Mouse (Mus musculus) MEL (cell line): ENCODE measurements around the gene Dcdc2a. TPM values are rescaled to one million over a fixed set of nuclear protein-coding genes. Genes with fewer than 3 reads are reported as not detected.

ENCODE experiments used
- DNase-seq: peaks from one replicate; pipeline ENCODE4 v3.0.0; 2011; ENCODE audit warnings: low read depth, low spot score
- H3K27ac ChIP-seq: 2 replicates; pipeline ENCODE4 v1.5.1; 2012; ENCODE audit warnings: low read depth, mild to moderate bottlenecking, control low read depth, low read length, moderate library complexity; ENCODE audit not compliant: control insufficient read depth
- H3K27me3 ChIP-seq, 2 experiments: fragments of 150-350 bp in 1 of 2; sonication (generic) in 1 of 2; 2 replicates each; pipeline ENCODE4 v1.6.1; 2012; ENCODE audit warnings: low read length in 2 of 2, mild to moderate bottlenecking in 2 of 2, improper control_type of control experiment in 1 of 2, moderate library complexity in 1 of 2; ENCODE audit not compliant: insufficient read depth in 2 of 2, control insufficient read depth in 1 of 2
- H3K36me3 ChIP-seq, 2 experiments: 2 replicates each; pipeline ENCODE4 v1.6.1; 2012 to 2014; ENCODE audit warnings: low read length in 2 of 2, improper control_type of control experiment in 1 of 2, inconsistent platforms in 1 of 2, mild to moderate bottlenecking in 1 of 2; ENCODE audit not compliant: insufficient read depth in 2 of 2, control insufficient read depth in 1 of 2
- H3K4me1 ChIP-seq, 2 experiments: fragments of 150-350 bp in 1 of 2; sonication (generic) in 1 of 2; 2 replicates each; pipeline ENCODE4 v1.6.1; 2012; ENCODE audit warnings: low read length in 2 of 2, improper control_type of control experiment in 1 of 2, mild to moderate bottlenecking in 1 of 2; ENCODE audit not compliant: insufficient read depth in 2 of 2, control insufficient read depth in 1 of 2
- H3K4me3 ChIP-seq, 2 experiments: fragments of 150-350 bp in 1 of 2; sonication (generic) in 1 of 2; 2 replicates each; pipeline ENCODE4 v1.5.1; 2012; ENCODE audit warnings: low read depth in 2 of 2, low read length in 2 of 2, mild to moderate bottlenecking in 2 of 2, moderate library complexity in 2 of 2, control low read depth in 1 of 2, improper control_type of control experiment in 1 of 2; ENCODE audit not compliant: control insufficient read depth in 1 of 2, insufficient read depth in 1 of 2
- H3K79me2 ChIP-seq: 2 replicates; pipeline ENCODE4 v1.6.1; 2012; ENCODE audit warnings: mild to moderate bottlenecking, low read length, moderate library complexity; ENCODE audit not compliant: control insufficient read depth, poor library complexity, insufficient read depth
- H3K9ac ChIP-seq: 2 replicates; pipeline ENCODE4 v1.6.1; 2012; ENCODE audit warnings: low read depth, mild to moderate bottlenecking, control low read depth, low read length, moderate library complexity; ENCODE audit not compliant: control insufficient read depth, poor library complexity, severe bottlenecking
- H3K9me3 ChIP-seq: fragments of 150-350 bp; sonication (generic); replicated peaks from 2 replicates; pipeline ENCODE4 v1.6.1; 2012; ENCODE audit warnings: mild to moderate bottlenecking, low read length, improper control_type of control experiment, moderate library complexity; ENCODE audit not compliant: insufficient read depth
- BHLHE40 ChIP-seq: IDR thresholded peaks from 2 replicates; pipeline ENCODE4 v1.6.1; 2012; ENCODE audit warnings: low read depth, mild to moderate bottlenecking, inconsistent platforms, low read length, improper control_type of control experiment, borderline replicate concordance
- CHD1 ChIP-seq: IDR thresholded peaks from 2 replicates; pipeline ENCODE4 v1.6.1; 2012; ENCODE audit warnings: low read depth, mild to moderate bottlenecking, inconsistent platforms, low read length, improper control_type of control experiment
- CHD2 ChIP-seq: IDR thresholded peaks from 2 replicates; pipeline ENCODE4 v1.6.1; 2011; ENCODE audit warnings: low read length, improper control_type of control experiment
- CTCF ChIP-seq, 3 experiments: IDR thresholded peaks in 2 of 3; conservative IDR thresholded peaks in 1 of 3; 2 replicates each; pipeline ENCODE4 v1.5.1; 2011 to 2012; ENCODE audit warnings: low read length in 3 of 3, low read depth in 2 of 3, mild to moderate bottlenecking in 2 of 3, improper control_type of control experiment in 1 of 3, inconsistent platforms in 1 of 3, mixed read lengths in 1 of 3, moderate library complexity in 1 of 3; ENCODE audit not compliant: control insufficient read depth in 1 of 3, insufficient read depth in 1 of 3, poor library complexity in 1 of 3, severe bottlenecking in 1 of 3
- EP300 ChIP-seq, 2 experiments: IDR thresholded peaks; 2 replicates each; pipeline ENCODE4 v1.6.1; 2011; ENCODE audit warnings: improper control_type of control experiment in 2 of 2, low read length in 2 of 2, low read depth in 1 of 2, mild to moderate bottlenecking in 1 of 2
- ETS1 ChIP-seq: IDR thresholded peaks from 2 replicates; pipeline ENCODE4 v1.6.1; 2012; ENCODE audit warnings: low read depth, mild to moderate bottlenecking, inconsistent platforms, low read length, improper control_type of control experiment, moderate library complexity
- GABPA ChIP-seq: IDR thresholded peaks from 2 replicates; pipeline ENCODE4 v1.6.1; 2012; ENCODE audit warnings: low read depth, mild to moderate bottlenecking, inconsistent platforms, low read length, improper control_type of control experiment, moderate library complexity
- GATA1 ChIP-seq: IDR thresholded peaks from 2 replicates; pipeline ENCODE4 v1.6.1; 2011; ENCODE audit warnings: low read depth, low read length, improper control_type of control experiment
- HCFC1 ChIP-seq: IDR thresholded peaks from 2 replicates; pipeline ENCODE4 v1.6.1; 2012; ENCODE audit warnings: low read depth, mild to moderate bottlenecking, inconsistent platforms, low read length, improper control_type of control experiment, moderate library complexity
- JUND ChIP-seq: IDR thresholded peaks from 2 replicates; pipeline ENCODE4 v1.6.1; 2011; ENCODE audit warnings: low read depth, mild to moderate bottlenecking, improper control_type of control experiment, low read length
- KAT2A ChIP-seq: conservative IDR thresholded peaks from 2 replicates; pipeline ENCODE4 v1.6.1; 2012; ENCODE audit warnings: low read depth, low read length, improper control_type of control experiment, inconsistent platforms
- MAFK ChIP-seq: IDR thresholded peaks from 2 replicates; pipeline ENCODE4 v1.6.1; 2011; ENCODE audit warnings: low read depth, mild to moderate bottlenecking, low read length, improper control_type of control experiment, borderline replicate concordance
- MAX ChIP-seq: IDR thresholded peaks from 2 replicates; pipeline ENCODE4 v1.6.1; 2011; ENCODE audit warnings: low read length, improper control_type of control experiment
- MYB ChIP-seq: IDR thresholded peaks from 2 replicates; pipeline ENCODE4 v1.6.1; 2011; ENCODE audit warnings: mild to moderate bottlenecking, low read depth, low read length, improper control_type of control experiment
- MYC ChIP-seq: IDR thresholded peaks from 2 replicates; pipeline ENCODE4 v1.6.1; 2011; ENCODE audit warnings: low read depth, mild to moderate bottlenecking, low read length, improper control_type of control experiment, moderate library complexity
- NRF1 ChIP-seq: IDR thresholded peaks from 2 replicates; pipeline ENCODE4 v1.6.1; 2014; ENCODE audit warnings: low read depth, mild to moderate bottlenecking, inconsistent platforms, low read length, improper control_type of control experiment, moderate library complexity; ENCODE audit not compliant: poor library complexity, insufficient read depth, severe bottlenecking
- RAD21 ChIP-seq: IDR thresholded peaks from 2 replicates; pipeline ENCODE4 v1.6.1; 2011; ENCODE audit warnings: mild to moderate bottlenecking, low read depth, low read length, improper control_type of control experiment
- RCOR1 ChIP-seq: IDR thresholded peaks from 2 replicates; pipeline ENCODE4 v1.6.1; 2012; ENCODE audit warnings: low read depth, mild to moderate bottlenecking, inconsistent platforms, low read length, improper control_type of control experiment
- SIN3A ChIP-seq: IDR thresholded peaks from 2 replicates; pipeline ENCODE4 v1.6.1; 2012; ENCODE audit warnings: low read length, improper control_type of control experiment, inconsistent platforms
- SMC3 ChIP-seq: IDR thresholded peaks from 2 replicates; pipeline ENCODE4 v1.6.1; 2011; ENCODE audit warnings: low read depth, low read length, improper control_type of control experiment
- TAL1 ChIP-seq: IDR thresholded peaks from 2 replicates; pipeline ENCODE4 v1.6.1; 2012; ENCODE audit warnings: mild to moderate bottlenecking, inconsistent platforms, low read length, moderate library complexity, mixed read lengths
- TBP ChIP-seq: IDR thresholded peaks from 2 replicates; pipeline ENCODE4 v1.8.0; 2011; ENCODE audit warnings: low read depth, low read length, improper control_type of control experiment
- USF1 ChIP-seq: IDR thresholded peaks from 2 replicates; pipeline ENCODE4 v1.6.1; 2014; ENCODE audit warnings: low read depth, mild to moderate bottlenecking, inconsistent platforms, low read length, improper control_type of control experiment, moderate library complexity
- ZKSCAN1 ChIP-seq: IDR thresholded peaks from 2 replicates; pipeline ENCODE4 v1.6.1; 2012; ENCODE audit warnings: low read depth, mild to moderate bottlenecking, inconsistent platforms, low read length, improper control_type of control experiment, moderate library complexity
- ZMIZ1 ChIP-seq: IDR thresholded peaks from 2 replicates; pipeline ENCODE4 v1.6.1; 2012; ENCODE audit warnings: low read depth, mild to moderate bottlenecking, inconsistent platforms, low read length, improper control_type of control experiment, moderate library complexity
- polyA plus RNA-seq, 2 experiments: library from polyadenylated mRNA; stranded (reverse) in 1 of 2; unstranded in 1 of 2; fragments of >175 nt in 1 of 2; fragments of >200 nt in 1 of 2; gene quantifications; 2 replicates each; pipeline versions ENCODE4 v1.2.1 to v1.2.4; 2012; ENCODE audit warnings: low replicate concordance in 2 of 2, low read depth in 1 of 2; ENCODE audit not compliant: insufficient read length in 2 of 2, insufficient read depth in 1 of 2, missing spikeins in 1 of 2
- total RNA-seq: library from RNA; depleted of rRNA; stranded (reverse); fragments of 300-350 nt; gene quantifications from 2 replicates; pipeline ENCODE4 v1.2.3, GENCODE M21; 2012

Dcdc2a gene
- total and polyA plus RNA-seq, 3 experiments, result not detected

DNA sequence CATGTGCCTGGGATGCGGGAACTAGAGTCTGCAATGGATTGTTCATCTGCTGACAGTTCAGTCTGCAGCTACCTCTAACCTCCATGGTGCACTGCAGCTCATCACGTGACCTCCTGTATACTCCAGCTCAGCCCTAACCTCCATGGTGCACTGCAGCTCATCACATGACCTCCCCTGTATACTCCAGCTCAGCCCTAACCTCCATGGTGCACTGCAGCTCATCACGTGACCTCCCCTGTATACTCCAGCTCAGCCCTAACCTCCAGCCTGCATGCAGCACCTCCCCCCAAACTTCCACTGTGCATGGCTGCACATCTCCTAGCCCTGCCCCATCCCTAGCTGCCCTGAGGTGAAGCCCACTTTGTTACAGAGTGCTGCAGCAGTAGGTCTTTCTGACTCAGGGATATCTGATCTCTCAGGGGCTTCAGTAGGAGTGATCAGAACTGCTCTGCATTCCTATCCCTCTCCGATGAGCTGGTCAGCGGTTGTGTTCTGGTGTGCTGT lies 54.8 kb downstream of the Dcdc2a start:
- TF ChIP-seq USF1 (peak; percentile 49; the same call in 1 of the 2 replicates), CHD2 (no peak)
- TF ChIP-seq, all 39 proteins: peak for 1

DNA sequence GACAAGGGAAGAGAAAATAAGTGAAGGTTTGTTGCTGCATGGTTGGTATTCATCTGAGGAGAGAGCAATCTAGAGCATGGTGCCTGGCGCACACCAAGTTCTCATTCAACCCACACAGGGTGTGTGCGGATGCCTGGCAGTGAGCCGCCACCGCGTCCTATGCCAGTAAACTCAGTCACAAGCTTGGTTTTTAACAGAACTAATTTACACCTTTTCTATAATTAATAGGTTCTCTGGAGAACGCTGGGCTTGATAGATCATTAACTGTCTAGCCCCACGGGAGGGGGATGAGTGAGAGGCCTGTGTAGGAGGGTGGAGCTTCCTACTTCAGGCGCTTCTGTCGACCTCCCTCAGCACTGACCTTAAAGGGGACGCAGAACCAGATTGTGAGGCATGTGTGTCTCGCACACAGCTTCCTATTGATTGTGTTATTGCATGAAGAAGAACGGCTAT lies 59.7 kb downstream of the Dcdc2a start:
- no peaks in the 10 kb centered on the region for H3K79me2 ChIP-seq
- H3K4me3 ChIP-seq, result peak overlapping the region; percentile 39 to 63
- H3K36me3 ChIP-seq, result no peaks in the 10 kb centered on the region
- peak; percentile 41 for DNase-seq
- H3K4me1 ChIP-seq, result 0 out of 4 replicates have a peak, but pooled peaks cover 0 to 3% of the 10 kb centered on the region in 2 experiments
- H3K27me3 ChIP-seq, result no peaks in the 10 kb centered on the region
- no peaks in the 10 kb centered on the region for H3K9me3 ChIP-seq
- peak overlapping the region; percentile 46; the same call in 1 of the 2 replicates for H3K9ac ChIP-seq
- no peak overlapping the region for H3K27ac ChIP-seq
- TF ChIP-seq MYB (no peak), NRF1 (no peak), ZMIZ1 (no peak), CHD1 (no peak), JUND (no peak), GABPA (no peak), SIN3A (no peak), TBP (no peak), EP300 (IDR thresholded peaks at IDR 0.05; ENCODE audit: low read depth in 1 of 2, low read length in 2 of 2) (no peak)

More for the DNA sequence above, 54.8 kb downstream of the Dcdc2a start:
- H3K27me3 ChIP-seq, result no peaks in the 10 kb centered on the region
- no peak overlapping the region for H3K9ac ChIP-seq
- no peak overlapping the region for H3K4me3 ChIP-seq
- H3K36me3 ChIP-seq, result no peaks in the 10 kb centered on the region
- no peaks in the 10 kb centered on the region for H3K4me1 ChIP-seq
- DNase-seq, result no peak
- no peaks in the 10 kb centered on the region for H3K9me3 ChIP-seq
- no peak overlapping the region for H3K27ac ChIP-seq
- H3K79me2 ChIP-seq, result no peaks in the 10 kb centered on the region

DNA sequence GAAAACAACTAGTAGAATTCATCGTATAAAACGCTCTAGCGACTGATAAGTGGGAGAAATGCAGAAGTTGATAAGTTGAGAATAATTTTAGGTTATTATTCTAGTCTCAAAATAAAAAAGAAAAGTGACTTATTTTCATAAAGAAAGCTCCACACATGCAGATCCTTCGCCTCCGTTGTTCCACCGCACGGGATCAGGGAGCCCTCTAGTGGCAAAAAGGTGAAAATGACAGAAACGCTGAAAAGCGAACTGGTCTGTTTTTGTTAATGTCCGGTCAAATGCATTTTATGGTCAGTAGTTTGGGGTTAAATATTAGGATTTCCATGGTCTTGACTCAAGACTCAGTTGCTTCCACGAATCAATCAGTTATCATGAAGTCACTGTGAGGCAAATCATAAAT lies 60.2 kb downstream of the Dcdc2a start:
- peak overlapping the region; percentile 46; the same call in 1 of the 2 replicates for H3K9ac ChIP-seq
- H3K4me1 ChIP-seq, result 0 out of 4 replicates have a peak, but pooled peaks cover 0 to 3% of the 10 kb centered on the region in 2 experiments
- TF ChIP-seq TBP, result no peak
- TF ChIP-seq ZMIZ1, result no peak
- TF ChIP-seq MAX, result no peak
- peak; percentile 96 for TF ChIP-seq RAD21
- TF ChIP-seq BHLHE40, result no peak
- TF ChIP-seq HCFC1, result no peak
- TF ChIP-seq KAT2A, result no peak
- peak; percentile 83 to 93 (median 85) for TF ChIP-seq CTCF (IDR thresholded peaks at IDR 0.05 in 2 of 3, conservative IDR thresholded peaks at IDR 0.05 in 1 of 3; ENCODE audit: control insufficient read depth in 1 of 3, insufficient read depth in 1 of 3, low read depth in 2 of 3, low read length in 3 of 3, poor library complexity in 1 of 3, severe bottlenecking in 1 of 3)
- TF ChIP-seq SMC3, result peak; percentile 72
- TF ChIP-seq ETS1, result no peak
- no peak for TF ChIP-seq ZKSCAN1
- no peak for TF ChIP-seq USF1
- TF ChIP-seq MYB, result no peak
- TF ChIP-seq MAFK, result no peak
- TF ChIP-seq RCOR1, result no peak
- TF ChIP-seq NRF1, result no peak
- no peak for TF ChIP-seq TAL1
- TF ChIP-seq MYC, result no peak
- TF ChIP-seq SIN3A, result no peak
- no peak for TF ChIP-seq JUND
- TF ChIP-seq GABPA, result no peak
- no peak for TF ChIP-seq GATA1

More for the DNA sequence above, 60.2 kb downstream of the Dcdc2a start:
- no peaks in the 10 kb centered on the region for H3K27me3 ChIP-seq
- peak; percentile 65 for DNase-seq
- no peaks in the 10 kb centered on the region for H3K36me3 ChIP-seq
- H3K9me3 ChIP-seq, result no peaks in the 10 kb centered on the region
- H3K27ac ChIP-seq, result no peak overlapping the region
- H3K79me2 ChIP-seq, result no peaks in the 10 kb centered on the region
- peak overlapping the region; percentile 39 to 63 for H3K4me3 ChIP-seq
